Mouse (Mus musculus): ENCODE results near the gene Gm45753.

DNA sequence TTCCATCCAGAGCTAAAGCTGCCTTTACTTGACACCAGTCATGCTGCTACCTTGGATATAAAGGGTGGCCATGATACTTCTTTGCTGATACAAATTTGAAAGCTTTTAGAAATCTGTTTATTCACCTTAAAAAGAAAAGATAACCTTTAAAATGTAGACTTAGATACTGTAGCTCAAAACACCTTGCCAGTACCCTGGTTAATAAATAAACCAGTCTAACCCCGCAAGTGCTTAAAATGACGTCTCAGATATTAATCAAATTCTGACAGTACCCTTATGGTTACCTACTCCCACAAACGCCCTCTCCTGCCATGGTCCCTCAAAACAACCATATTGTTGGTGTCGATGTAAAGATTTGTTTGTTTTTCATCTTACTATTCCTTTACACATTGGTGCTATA lies 15.9 kb upstream of the Gm45753 start:
- TF ChIP-seq CTCF (IDR thresholded peaks at IDR 0.05; ENCODE audit: borderline replicate concordance, insufficient read depth, low read depth, low read length) (no peak), POLR2A (IDR thresholded peaks at IDR 0.05; ENCODE audit: borderline replicate concordance, insufficient read depth, low read length) (no peak)
